Mouse (Mus musculus) kidney, postnatal 4 days (tissue): ENCODE measurements at regions not wholly inside any gene's neighbourhood (a gene's known extent, or its start where the extent isn't known, plus 50 kb on each side); places are given as distances from the start of the nearest gene placed in this dataset.
A peak's percentile ranks its signal among the peaks of the same experiment; 100 is the strongest.

Source experiments
- DNase-seq, 2 experiments: peaks; one replicate each; pipeline ENCODE4 v3.0.0; 2021; ENCODE audit warnings: mixed read lengths in 2 of 2

- DNase-seq, result no peak
Measured at GRCm38 (mm10) chr8:27837903-27838302, 390.4 kb downstream of the Poteg start.

DNA sequence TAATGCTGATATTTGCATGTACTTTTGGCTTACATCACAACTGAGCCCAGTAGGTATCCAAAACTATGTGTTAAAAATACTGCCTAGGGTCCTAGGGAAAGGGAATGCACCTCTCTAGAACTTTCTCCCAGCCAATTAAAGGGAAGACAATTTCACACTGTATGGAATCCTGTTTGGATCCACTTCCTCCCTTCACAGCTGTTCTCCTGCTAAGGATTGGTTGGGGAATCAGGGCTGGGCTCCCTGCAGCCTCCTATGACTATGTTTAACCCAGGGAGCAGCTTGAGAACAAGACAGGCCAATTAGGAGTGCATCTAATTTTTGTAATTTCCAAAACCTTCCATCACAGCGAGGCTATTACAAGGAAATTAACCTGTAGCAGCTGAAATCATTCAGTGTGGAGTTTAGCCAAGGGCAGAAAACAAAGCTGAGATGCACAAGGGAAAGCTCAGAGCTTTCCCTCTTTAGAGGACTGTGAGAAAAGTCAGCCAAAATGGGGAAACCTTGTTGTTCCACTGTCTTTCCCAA, 419.1 kb downstream of the Poteg start:
- DNase-seq, result no peak

DNA sequence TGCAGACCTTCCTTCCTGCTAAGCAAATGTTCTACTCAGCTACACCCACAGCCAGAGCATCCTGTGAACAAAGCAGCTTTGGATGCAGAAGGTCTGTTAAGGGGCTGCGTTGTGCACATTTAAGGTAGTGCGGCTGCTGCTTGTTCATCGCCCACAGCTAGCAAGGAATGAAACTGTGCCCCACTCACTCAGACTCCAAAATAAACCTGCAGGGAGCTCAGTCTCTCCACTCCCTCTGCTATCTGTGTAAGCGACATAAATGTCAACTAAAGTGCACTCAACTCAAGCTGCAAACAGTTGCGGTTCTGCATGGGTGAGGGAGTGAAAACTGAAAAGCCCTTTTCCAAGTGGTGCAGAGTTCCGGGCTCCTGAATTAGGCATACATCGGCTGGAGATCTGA, 421.1 kb downstream of the Poteg start:
- DNase-seq, result no peak

- DNase-seq, result no peak
Measured at GRCm38 (mm10) chr8:27877691-27878264, 430.3 kb downstream of the Poteg start.

DNA sequence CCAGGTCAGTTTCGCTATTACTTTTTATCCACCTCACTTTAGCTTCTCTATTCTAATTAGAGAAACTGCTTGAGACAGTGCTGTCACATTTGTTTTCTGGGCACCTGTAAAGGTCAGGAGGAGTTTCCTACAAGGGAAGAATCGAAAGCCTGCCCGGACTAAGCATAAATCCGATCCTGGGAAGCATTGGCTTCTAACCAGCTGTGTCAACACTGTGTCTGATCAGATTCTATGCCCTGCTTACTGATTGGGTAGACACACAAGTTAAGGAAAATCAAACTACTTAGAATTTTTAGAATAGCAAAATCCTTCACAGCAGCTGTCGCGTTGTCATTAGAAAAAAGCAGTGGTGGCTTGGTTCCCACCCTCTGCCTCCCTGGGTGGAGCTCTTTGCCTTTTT, 441.8 kb downstream of the Poteg start:
- DNase-seq, result no peak

GRCm38 (mm10) chr8:27894325-27894724, 446.9 kb downstream of the Poteg start:
- DNase-seq, result no peak

GRCm38 (mm10) chr8:27900115-27900514, 452.6 kb downstream of the Poteg start:
- no peak for DNase-seq

DNA sequence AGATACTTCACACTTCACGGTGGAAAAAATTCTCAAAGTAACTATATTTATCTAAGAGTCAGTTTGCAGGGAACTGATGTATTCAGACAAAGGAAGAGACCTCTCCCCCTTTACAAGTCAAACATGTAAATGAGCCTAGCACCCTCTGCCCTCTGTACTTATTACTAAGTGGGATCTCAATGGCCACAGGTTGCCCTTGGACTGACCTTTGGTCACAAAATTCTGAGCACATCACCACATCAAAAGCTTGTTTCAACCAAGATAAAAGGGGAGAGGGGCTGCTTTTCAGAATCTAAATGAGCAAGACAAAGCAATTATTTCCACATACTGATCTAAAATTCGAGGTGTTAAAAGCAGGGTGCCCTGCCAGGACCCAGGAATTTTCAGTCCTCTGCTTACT, 456.3 kb downstream of the Poteg start:
- no peak for DNase-seq

- DNase-seq, result no peak
Measured at GRCm38 (mm10) chr8:27909347-27909945, 462.0 kb downstream of the Poteg start.

- peak in 1 of 2 experiments; percentile 3 for DNase-seq
Measured at GRCm38 (mm10) chr8:27938559-27939492, 491.4 kb downstream of the Poteg start.

DNA sequence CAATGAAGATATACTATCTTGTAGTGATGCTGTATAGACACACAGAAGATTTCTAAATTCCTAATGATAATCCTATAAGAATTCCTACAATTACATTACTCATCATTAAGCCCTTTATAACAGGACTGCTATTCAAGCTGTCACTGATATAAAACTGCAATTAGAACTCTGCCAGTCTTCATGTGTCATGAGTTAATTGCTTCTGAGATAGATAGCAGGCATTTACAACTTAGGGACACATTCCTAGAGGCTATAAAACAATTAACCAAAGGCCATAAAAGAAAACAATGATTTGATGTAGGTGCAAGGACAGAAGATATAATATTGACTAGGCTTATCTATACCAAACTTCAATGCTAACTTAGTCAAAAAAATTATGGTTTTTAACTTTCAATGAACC, 507.5 kb downstream of the Poteg start:
- DNase-seq, result no peak

- no peak for DNase-seq
Measured at GRCm38 (mm10) chr8:27980920-27981319, 533.5 kb downstream of the Poteg start.

DNA sequence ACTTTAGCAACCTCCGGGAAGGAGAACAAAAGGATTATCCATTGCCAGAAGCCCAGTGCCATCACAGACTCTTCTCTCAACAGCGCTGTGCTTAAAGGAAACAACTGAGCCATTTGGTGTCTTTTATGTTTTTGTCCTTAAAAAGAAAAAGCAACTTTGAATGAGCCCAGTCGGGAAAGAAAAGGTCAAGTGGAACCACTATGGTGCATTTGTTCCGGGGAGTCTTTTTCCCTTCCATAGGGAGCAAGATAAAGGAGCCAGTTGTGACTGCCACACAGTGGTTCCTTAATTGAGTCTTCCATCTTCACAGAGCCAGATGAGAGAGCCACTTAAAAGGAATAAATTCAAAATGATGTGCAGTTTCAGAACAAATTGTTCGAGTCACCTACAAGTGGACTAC, 534.3 kb downstream of the Poteg start:
- DNase-seq, result no peak

GRCm38 (mm10) chr8:28012849-28013248, 565.4 kb downstream of the Poteg start:
- DNase-seq, result no peak
